Mouse (Mus musculus) forebrain, embryonic 14.5 days (tissue): ENCODE measurements around the gene Msantd2. TPM values are rescaled to one million over a fixed set of nuclear protein-coding genes. Genes with fewer than 3 reads are reported as not detected.

Source experiments
- ATAC-seq: fragments of 200-750 bp; cut with Nextera tagmentation; 2 replicates; pipeline ENCODE4 v1.8.0; 2017; ENCODE audit warnings: mild to moderate bottlenecking, moderate library complexity
- DNase-seq: peaks from one replicate; pipeline ENCODE4 v3.0.0-alpha.2; 2015; ENCODE audit warnings: low spot score
- H3K27ac ChIP-seq: fragments of 300-500 bp; sonication (generic); 2 replicates; pipeline ENCODE4 v1.5.1; 2014; ENCODE audit warnings: low read depth, mild to moderate bottlenecking, control low read depth, low read length, moderate library complexity
- H3K27me3 ChIP-seq: fragments of 300-500 bp; sonication (generic); replicated peaks from 2 replicates; pipeline ENCODE4 v1.6.1; 2014; ENCODE audit warnings: low read length, control low read depth, mixed read lengths; ENCODE audit not compliant: control insufficient read depth, insufficient read depth
- H3K36me3 ChIP-seq: fragments of 300-500 bp; sonication (generic); 2 replicates; pipeline ENCODE4 v1.6.1; 2014; ENCODE audit warnings: low read length, control low read depth; ENCODE audit not compliant: control insufficient read depth, insufficient read depth
- H3K4me1 ChIP-seq: fragments of 300-500 bp; sonication (generic); 2 replicates; pipeline ENCODE4 v1.6.1; 2014; ENCODE audit warnings: antibody characterized with exemption, low read length, control low read depth; ENCODE audit not compliant: control insufficient read depth, insufficient read depth
- H3K4me2 ChIP-seq: fragments of 300-500 bp; sonication (generic); 2 replicates; pipeline ENCODE4 v1.6.1; 2014; ENCODE audit warnings: mild to moderate bottlenecking, control low read depth, low read length
- H3K4me3 ChIP-seq: fragments of 300-500 bp; sonication (generic); 2 replicates; pipeline ENCODE4 v1.5.1; 2014; ENCODE audit warnings: low read depth, low read length, control low read depth
- H3K9ac ChIP-seq: fragments of 300-500 bp; sonication (generic); 2 replicates; pipeline ENCODE4 v1.6.1; 2014; ENCODE audit warnings: mild to moderate bottlenecking, low read length, control low read depth, moderate library complexity
- H3K9me3 ChIP-seq: fragments of 300-500 bp; sonication (generic); replicated peaks from 2 replicates; pipeline ENCODE4 v1.6.1; 2016; ENCODE audit warnings: low read length, control low read depth, mixed read lengths; ENCODE audit not compliant: control insufficient read depth
- WGBS: fragments of 180-500 bp; shearing (Covaris S2); extraction: QIAGEN DNeasy Blood & Tissue Kit; methylation state at CpG from one replicate; pipeline ENCODE4 v1.1.7; 2014; 5-methylcytosine and 5-hydroxymethylcytosine counted together
- polyA plus RNA-seq: library from polyadenylated mRNA; unstranded; fragments of >200 nt; fragmentation: Nextera tagmentation; extraction: Ambion mirVana; gene quantifications from 2 replicates; pipeline ENCODE4 v1.2.1, GENCODE M21; 2014

Msantd2 gene
- polyA plus RNA-seq, 1 experiment from 2014 or later: 29.2 TPM

GRCm38 (mm10) chr9:37460043-37460960 lies 28.8 kb upstream of the Msantd2 start:
- WGBS: under 1% methylated on average over 68 of the region's 81 CpGs
- peak overlapping the region; percentile 75 for H3K27ac ChIP-seq
- peaks cover 9% of the 10 kb centered on the region for H3K27me3 ChIP-seq
- no peaks in the 10 kb centered on the region for H3K9me3 ChIP-seq
- peak; percentile 58 for DNase-seq
- H3K4me3 ChIP-seq: peak overlapping the region; percentile 62
- no peaks in the 10 kb centered on the region for H3K36me3 ChIP-seq
- H3K9ac ChIP-seq: peak overlapping the region; percentile 84
- peak overlapping the region; percentile 97 for H3K4me2 ChIP-seq
- ATAC-seq: peak; percentile 52
- peaks cover 29% of the 10 kb centered on the region for H3K4me1 ChIP-seq

- no peak for ATAC-seq
- H3K4me3 ChIP-seq: peak overlapping the region; percentile 62
- H3K27me3 ChIP-seq: peaks cover 9% of the 10 kb centered on the region
- H3K4me1 ChIP-seq: peaks cover 23% of the 10 kb centered on the region
- H3K27ac ChIP-seq: peak overlapping the region; percentile 75; the same call in 1 of the 2 replicates
- peak overlapping the region; percentile 84 for H3K9ac ChIP-seq
- no peaks in the 10 kb centered on the region for H3K9me3 ChIP-seq
- peak overlapping the region; percentile 97 for H3K4me2 ChIP-seq
- DNase-seq: no peak
- no peaks in the 10 kb centered on the region for H3K36me3 ChIP-seq
- WGBS: 11% methylated on average over 5 of the region's 5 CpGs
Observed at GRCm38 (mm10) chr9:37460961-37461340, 28.2 kb upstream of the Msantd2 start.

- DNase-seq (peak; percentile 6), ATAC-seq (no peak)
- Histone ChIP-seq H3K36me3 (no peaks in the 10 kb centered on the region), H3K4me1 (peaks cover 18% of the 10 kb centered on the region), H3K27me3 (peaks cover 9% of the 10 kb centered on the region), H3K9me3 (no peaks in the 10 kb centered on the region), H3K27ac (no peak overlapping the region), H3K4me3 (no peak overlapping the region), H3K4me2 (no peak overlapping the region), H3K9ac (no peak overlapping the region)
- WGBS: 8% methylated on average over 3 of the region's 3 CpGs
Observed at GRCm38 (mm10) chr9:37461571-37461970, 27.5 kb upstream of the Msantd2 start.

- Histone ChIP-seq H3K9ac (no peak overlapping the region), H3K27me3 (peaks cover 9% of the 10 kb centered on the region), H3K4me3 (no peak overlapping the region), H3K4me1 (peaks cover 18% of the 10 kb centered on the region), H3K4me2 (no peak overlapping the region), H3K9me3 (no peaks in the 10 kb centered on the region), H3K36me3 (no peaks in the 10 kb centered on the region), H3K27ac (no peak overlapping the region)
- whole genome bisulfite sequencing: 16% methylated on average over 7 of the region's 7 CpGs
- no peak for ATAC-seq
- peak; percentile 85 for DNase-seq
Observed at GRCm38 (mm10) chr9:37462764-37463163, 26.4 kb upstream of the Msantd2 start.

GRCm38 (mm10) chr9:37473611-37474125 lies 15.5 kb upstream of the Msantd2 start:
- H3K4me1 ChIP-seq: no peaks in the 10 kb centered on the region
- H3K9me3 ChIP-seq: no peaks in the 10 kb centered on the region
- DNase-seq: no peak
- H3K27me3 ChIP-seq: no peaks in the 10 kb centered on the region
- H3K4me3 ChIP-seq: no peak overlapping the region
- 49% methylated on average over 3 of the region's 3 CpGs for WGBS
- no peaks in the 10 kb centered on the region for H3K36me3 ChIP-seq
- no peak overlapping the region for H3K9ac ChIP-seq
- no peak overlapping the region for H3K4me2 ChIP-seq
- H3K27ac ChIP-seq: no peak overlapping the region
- no peak for ATAC-seq

- ATAC-seq: no peak
- WGBS: 83% methylated on average over 7 of the region's 7 CpGs
- H3K4me1 ChIP-seq: no peaks in the 10 kb centered on the region
Observed at GRCm38 (mm10) chr9:37474923-37475322, 14.2 kb upstream of the Msantd2 start.

GRCm38 (mm10) chr9:37485146-37485545 lies 4.0 kb upstream of the Msantd2 start:
- no peaks in the 10 kb centered on the region for H3K36me3 ChIP-seq
- H3K27me3 ChIP-seq: no peaks in the 10 kb centered on the region
- WGBS: 78% methylated on average over 5 of the region's 5 CpGs
- H3K4me3 ChIP-seq: no peak overlapping the region
- ATAC-seq (no peak), DNase-seq (no peak)
- H3K9ac ChIP-seq: no peak overlapping the region
- no peaks in the 10 kb centered on the region for H3K4me1 ChIP-seq
- H3K9me3 ChIP-seq: no peaks in the 10 kb centered on the region
- H3K27ac ChIP-seq: no peak overlapping the region
- H3K4me2 ChIP-seq: no peak overlapping the region

More at GRCm38 (mm10) chr9:37474923-37475322, 14.2 kb upstream of the Msantd2 start:
- Histone ChIP-seq H3K4me2 (no peak overlapping the region), H3K9me3 (no peaks in the 10 kb centered on the region), H3K27ac (no peak overlapping the region), H3K36me3 (no peaks in the 10 kb centered on the region), H3K4me3 (no peak overlapping the region), H3K9ac (no peak overlapping the region), H3K27me3 (no peaks in the 10 kb centered on the region)
- peak; percentile 10 for DNase-seq

- Histone ChIP-seq H3K4me1 (peaks cover 6% of the 10 kb centered on the region), H3K36me3 (no peaks in the 10 kb centered on the region), H3K4me2 (peak overlapping the region; percentile 59), H3K27me3 (no peaks in the 10 kb centered on the region), H3K9ac (peak overlapping the region; percentile 96), H3K4me3 (peak overlapping the region; percentile 99), H3K9me3 (no peaks in the 10 kb centered on the region), H3K27ac (peak overlapping the region; percentile 97; the same call in 1 of the 2 replicates)
- WGBS: 32% methylated on average over 4 of the region's 4 CpGs
- ATAC-seq (no peak), DNase-seq (no peak)
Observed at GRCm38 (mm10) chr9:37488041-37488440, 1.1 kb upstream of the Msantd2 start.
